Mouse (Mus musculus): ENCODE data around the gene Sat2.
A peak's percentile ranks its signal among the peaks of the same experiment; 100 is the strongest.

Sat2 gene

GRCm38 (mm10) chr11:69672211-69672706 is 50.4 kb downstream of the Sat2 start, which contains the start of gene Eif4a1:
TSS of gene Eif4a1 (minus strand) at chr11:69672423.
- DNase-seq: peak; percentile 100

Data from kidney, adult 8-10 months (tissue).